Mouse (Mus musculus) telencephalon, adult 2 months (tissue): ENCODE data around the gene Stra6.

ENCODE experiments used
- DNase-seq: peaks from one replicate; pipeline ENCODE4 v3.0.0-alpha.2; 2011; ENCODE audit warnings: low read depth, low spot score

The Stra6 gene

DNA sequence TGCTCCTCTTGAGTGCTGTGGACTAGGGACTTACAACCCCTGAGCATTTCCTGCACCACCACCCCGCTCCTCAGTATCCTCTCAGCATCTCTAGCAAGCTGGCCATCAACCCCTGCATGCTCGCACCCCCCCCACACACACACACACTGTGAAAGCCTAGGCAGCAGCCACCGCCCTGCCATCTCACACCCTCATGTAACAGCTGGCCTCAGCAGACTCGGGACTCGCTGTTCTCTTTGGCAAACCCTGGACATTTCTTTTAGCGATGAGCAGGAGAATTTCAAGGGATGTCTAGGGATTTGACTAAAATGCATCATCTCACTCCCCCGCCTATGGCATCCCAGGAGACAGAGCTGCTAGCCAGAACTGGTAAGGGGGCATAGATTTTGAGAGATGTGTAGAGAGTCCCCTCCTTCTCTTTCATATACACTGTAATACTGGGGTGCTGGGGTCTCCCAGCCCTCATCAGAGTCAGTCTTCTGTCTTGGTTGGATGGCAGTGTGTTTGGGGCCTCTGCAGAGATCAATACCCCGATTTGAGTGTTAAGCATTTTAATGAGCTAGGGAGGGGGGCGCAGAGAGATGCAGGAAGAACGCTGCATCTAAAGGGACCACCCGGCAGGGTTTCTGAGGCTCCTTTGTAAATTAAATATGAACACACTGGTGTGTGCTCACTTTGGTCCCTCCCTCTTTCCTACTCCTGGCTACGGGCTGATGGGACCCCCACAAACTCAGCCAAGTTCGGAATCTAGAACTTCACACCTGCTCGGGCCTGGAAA lies 139.3 kb downstream of the Stra6 start:
- DNase-seq = peak; percentile 82
